Mouse (Mus musculus) midbrain, embryonic 13.5 days (tissue): ENCODE measurements around the gene Ube2b. TPM values are rescaled to one million over a fixed set of nuclear protein-coding genes. Genes with fewer than 3 reads are reported as not detected.
A peak's percentile ranks its signal among the peaks of the same experiment; 100 is the strongest.

ENCODE experiments used
- ATAC-seq: fragments of 200-750 bp; cut with Nextera tagmentation; 2 replicates; pipeline ENCODE4 v1.8.0; 2017; ENCODE audit warnings: mild to moderate bottlenecking, moderate TSS enrichment, moderate library complexity
- H3K27ac ChIP-seq: fragments of 300-500 bp; sonication (generic); 2 replicates; pipeline ENCODE4 v1.5.1; 2015; ENCODE audit warnings: inconsistent platforms, mild to moderate bottlenecking, moderate library complexity
- H3K27me3 ChIP-seq: fragments of 300-500 bp; sonication (generic); 2 replicates; pipeline ENCODE4 v1.6.1; 2015; ENCODE audit warnings: mild to moderate bottlenecking, inconsistent platforms
- H3K36me3 ChIP-seq: fragments of 300-500 bp; sonication (generic); 2 replicates; pipeline ENCODE4 v1.6.1; 2015; ENCODE audit warnings: mild to moderate bottlenecking, inconsistent platforms
- H3K4me1 ChIP-seq: fragments of 300-500 bp; sonication (generic); replicated peaks from 2 replicates; pipeline ENCODE4 v1.6.1; 2015; ENCODE audit warnings: inconsistent platforms
- H3K4me2 ChIP-seq: fragments of 300-500 bp; sonication (generic); replicated peaks from 2 replicates; pipeline ENCODE4 v1.6.1; 2015; ENCODE audit warnings: moderate library complexity, mild to moderate bottlenecking, inconsistent platforms
- H3K4me3 ChIP-seq: fragments of 300-500 bp; sonication (generic); replicated peaks from 2 replicates; pipeline ENCODE4 v1.5.1; 2015; ENCODE audit warnings: mild to moderate bottlenecking, inconsistent platforms
- H3K9ac ChIP-seq: fragments of 300-500 bp; sonication (generic); replicated peaks from 2 replicates; pipeline ENCODE4 v1.6.1; 2015; ENCODE audit warnings: mild to moderate bottlenecking, inconsistent platforms
- H3K9me3 ChIP-seq: fragments of 300-500 bp; sonication (generic); 2 replicates; pipeline ENCODE4 v1.6.1; 2016; ENCODE audit warnings: mild to moderate bottlenecking, inconsistent platforms
- WGBS: fragments of 180-500 bp; shearing (Covaris S2); methylation state at CpG from one replicate; pipeline ENCODE4 v1.1.7; 2015; 5-methylcytosine and 5-hydroxymethylcytosine counted together
- polyA plus RNA-seq: library from polyadenylated mRNA; unstranded; fragments of >200 nt; fragmentation: Nextera tagmentation; extraction: Ambion mirVana; gene quantifications from 2 replicates; pipeline ENCODE4 v1.2.1, GENCODE M21; 2015

Gene Ube2b
- polyA plus RNA-seq, 1 experiment from 2014 or later = 284 TPM

- peak within 1 kb of the TSS; percentile 71 for H3K4me2 ChIP-seq
- H3K36me3 ChIP-seq = no peaks in the 10 kb centered on the region
- ATAC-seq = peak; percentile 89
- peak within 1 kb of the TSS; percentile 93 for H3K27ac ChIP-seq
- H3K4me1 ChIP-seq = peaks cover 37% of the 10 kb centered on the region
- WGBS = under 1% methylated on average over 51 of the region's 51 CpGs
- peak within 1 kb of the TSS; percentile 86 for H3K9ac ChIP-seq
- no peaks in the 10 kb centered on the region for H3K27me3 ChIP-seq
- H3K4me3 ChIP-seq = peak within 1 kb of the TSS; percentile 89
- no peaks in the 10 kb centered on the region for H3K9me3 ChIP-seq
Measured at GRCm38 (mm10) chr11:52003772-52004528, 3.4 kb upstream of the Ube2b start, which contains the start of gene Cdkl3. Cdkl3 (plus strand) TSS chr11:52004221.

GRCm38 (mm10) chr11:52003505-52003771 lies 2.9 kb upstream of the Ube2b start:
- Histone ChIP-seq H3K4me1 (peaks cover 42% of the 10 kb centered on the region), H3K4me3 (peak overlapping the region; percentile 89), H3K9ac (peak overlapping the region; percentile 86), H3K36me3 (no peaks in the 10 kb centered on the region), H3K9me3 (no peaks in the 10 kb centered on the region), H3K27ac (peak overlapping the region; percentile 93), H3K27me3 (no peaks in the 10 kb centered on the region), H3K4me2 (peak overlapping the region; percentile 71)
- 24% methylated on average over 4 of the region's 4 CpGs for WGBS
- ATAC-seq = 0 out of 2 replicates have a peak, but pooled peaks have one; percentile 1

GRCm38 (mm10) chr11:52002842-52003504 lies 2.4 kb upstream of the Ube2b start:
- H3K9me3 ChIP-seq = no peaks in the 10 kb centered on the region
- H3K4me2 ChIP-seq = peak overlapping the region; percentile 71
- peaks cover 47% of the 10 kb centered on the region for H3K4me1 ChIP-seq
- H3K36me3 ChIP-seq = no peaks in the 10 kb centered on the region
- no peak overlapping the region for H3K9ac ChIP-seq
- WGBS = 82% methylated on average over 13 of the region's 13 CpGs
- H3K27ac ChIP-seq = peak overlapping the region; percentile 93
- no peaks in the 10 kb centered on the region for H3K27me3 ChIP-seq
- H3K4me3 ChIP-seq = peak overlapping the region; percentile 89
- no peak for ATAC-seq

- ATAC-seq = no peak
- Histone ChIP-seq H3K36me3 (peaks cover 9% of the 10 kb centered on the region), H3K9ac (no peak overlapping the region), H3K4me3 (no peak overlapping the region), H3K27me3 (no peaks in the 10 kb centered on the region), H3K9me3 (no peaks in the 10 kb centered on the region), H3K4me1 (peaks cover 58% of the 10 kb centered on the region), H3K27ac (no peak overlapping the region), H3K4me2 (no peak overlapping the region)
- WGBS = 93% methylated on average over 8 of the region's 8 CpGs
Measured at GRCm38 (mm10) chr11:52001861-52002260, 1.3 kb upstream of the Ube2b start.

- peaks cover 14% of the 10 kb centered on the region for H3K36me3 ChIP-seq
- H3K27me3 ChIP-seq = no peaks in the 10 kb centered on the region
- H3K4me1 ChIP-seq = peaks cover 61% of the 10 kb centered on the region
- no peaks in the 10 kb centered on the region for H3K9me3 ChIP-seq
- peak overlapping the region; percentile 46 for H3K4me2 ChIP-seq
- peak overlapping the region; percentile 72 for H3K27ac ChIP-seq
- 73% methylated on average over 10 of the region's 10 CpGs for WGBS
- 0 out of 2 replicates have a peak overlapping the region, but pooled peaks have one; percentile 8 for H3K9ac ChIP-seq
- no peak for ATAC-seq
- peak overlapping the region; percentile 100 for H3K4me3 ChIP-seq
Measured at GRCm38 (mm10) chr11:52001341-52001740, 779 bp upstream of the Ube2b start.

- peak; percentile 70 for ATAC-seq
- Histone ChIP-seq H3K36me3 (peaks cover 30% of the 10 kb centered on the region), H3K9me3 (no peaks in the 10 kb centered on the region), H3K27me3 (no peaks in the 10 kb centered on the region), H3K27ac (peak overlapping the region; percentile 95), H3K4me3 (peak overlapping the region; percentile 100), H3K4me2 (peak overlapping the region; percentile 86), H3K4me1 (peaks cover 47% of the 10 kb centered on the region), H3K9ac (peak overlapping the region; percentile 99)
- under 1% methylated on average over 29 of the region's 29 CpGs for WGBS
Measured at GRCm38 (mm10) chr11:51999611-52000289, 812 bp downstream of the Ube2b start.

- Histone ChIP-seq H3K9me3 (no peaks in the 10 kb centered on the region), H3K27me3 (no peaks in the 10 kb centered on the region), H3K4me1 (peaks cover 14% of the 10 kb centered on the region), H3K36me3 (peaks cover 62% of the 10 kb centered on the region), H3K4me3 (no peak overlapping the region), H3K27ac (no peak overlapping the region), H3K9ac (no peak overlapping the region), H3K4me2 (no peak overlapping the region)
- WGBS = 97% methylated on average over 6 of the region's 6 CpGs
- ATAC-seq = no peak
Measured at GRCm38 (mm10) chr11:51971644-51972043, 28.9 kb downstream of the Ube2b start.

- ATAC-seq = no peak
- WGBS = 91% methylated on average over 2 of the region's 2 CpGs
- Histone ChIP-seq H3K36me3 (peaks cover 46% of the 10 kb centered on the region), H3K4me2 (no peak overlapping the region), H3K9me3 (no peaks in the 10 kb centered on the region), H3K27ac (no peak overlapping the region), H3K4me1 (peaks cover 14% of the 10 kb centered on the region), H3K9ac (no peak overlapping the region), H3K27me3 (no peaks in the 10 kb centered on the region), H3K4me3 (no peak overlapping the region)
Measured at GRCm38 (mm10) chr11:51969511-51969910, 31.1 kb downstream of the Ube2b start.

GRCm38 (mm10) chr11:51968896-51969295 lies 31.7 kb downstream of the Ube2b start:
- no peaks in the 10 kb centered on the region for H3K27me3 ChIP-seq
- no peaks in the 10 kb centered on the region for H3K9me3 ChIP-seq
- H3K4me3 ChIP-seq = no peak overlapping the region
- H3K9ac ChIP-seq = no peak overlapping the region
- peaks cover 42% of the 10 kb centered on the region for H3K36me3 ChIP-seq
- H3K4me2 ChIP-seq = peak overlapping the region; percentile 95; the same call in 1 of the 2 replicates
- H3K4me1 ChIP-seq = peaks cover 14% of the 10 kb centered on the region
- H3K27ac ChIP-seq = no peak overlapping the region
- WGBS = 93% methylated on average over 9 of the region's 9 CpGs
- ATAC-seq = no peak

GRCm38 (mm10) chr11:51967443-51968401 lies 32.8 kb downstream of the Ube2b start, which contains the start of gene Cdkn2aipnl:
Cdkn2aipnl (plus strand) TSS chr11:51967661.
- H3K36me3 ChIP-seq = peaks cover 31% of the 10 kb centered on the region
- 2% methylated on average over 60 of the region's 63 CpGs for WGBS
- H3K4me3 ChIP-seq = peak within 1 kb of the TSS; percentile 64
- peaks cover 14% of the 10 kb centered on the region for H3K4me1 ChIP-seq
- H3K27me3 ChIP-seq = no peaks in the 10 kb centered on the region
- H3K4me2 ChIP-seq = peak within 1 kb of the TSS; percentile 95
- no peaks in the 10 kb centered on the region for H3K9me3 ChIP-seq
- peak within 1 kb of the TSS; percentile 79 for H3K9ac ChIP-seq
- ATAC-seq = peak; percentile 98
- H3K27ac ChIP-seq = peak within 1 kb of the TSS; percentile 65; the same call in 1 of the 2 replicates

GRCm38 (mm10) chr11:51966651-51967050 lies 33.9 kb downstream of the Ube2b start:
- H3K4me2 ChIP-seq = no peak overlapping the region
- peaks cover 20% of the 10 kb centered on the region for H3K36me3 ChIP-seq
- no peak for ATAC-seq
- 85% methylated on average over 5 of the region's 5 CpGs for whole genome bisulfite sequencing
- H3K9ac ChIP-seq = no peak overlapping the region
- H3K4me3 ChIP-seq = no peak overlapping the region
- no peak overlapping the region for H3K27ac ChIP-seq
- H3K4me1 ChIP-seq = peaks cover 14% of the 10 kb centered on the region
- H3K27me3 ChIP-seq = no peaks in the 10 kb centered on the region
- no peaks in the 10 kb centered on the region for H3K9me3 ChIP-seq
